Mouse (Mus musculus) MEL (cell line): ENCODE results near the gene Prdx2. TPM values are rescaled to one million over a fixed set of nuclear protein-coding genes. Genes with fewer than 3 reads are reported as not detected.

Experiments
- DNase-seq: peaks from one replicate; pipeline ENCODE4 v3.0.0; 2011; ENCODE audit warnings: low read depth, low spot score
- H3K27ac ChIP-seq: 2 replicates; pipeline ENCODE4 v1.5.1; 2012; ENCODE audit warnings: low read depth, mild to moderate bottlenecking, control low read depth, low read length, moderate library complexity; ENCODE audit not compliant: control insufficient read depth
- H3K27me3 ChIP-seq, 2 experiments: fragments of 150-350 bp in 1 of 2; sonication (generic) in 1 of 2; 2 replicates each; pipeline ENCODE4 v1.6.1; 2012; ENCODE audit warnings: low read length in 2 of 2, mild to moderate bottlenecking in 2 of 2, improper control_type of control experiment in 1 of 2, moderate library complexity in 1 of 2; ENCODE audit not compliant: insufficient read depth in 2 of 2, control insufficient read depth in 1 of 2
- H3K36me3 ChIP-seq, 2 experiments: 2 replicates each; pipeline ENCODE4 v1.6.1; 2012 to 2014; ENCODE audit warnings: low read length in 2 of 2, improper control_type of control experiment in 1 of 2, inconsistent platforms in 1 of 2, mild to moderate bottlenecking in 1 of 2; ENCODE audit not compliant: insufficient read depth in 2 of 2, control insufficient read depth in 1 of 2
- H3K4me1 ChIP-seq, 2 experiments: fragments of 150-350 bp in 1 of 2; sonication (generic) in 1 of 2; 2 replicates each; pipeline ENCODE4 v1.6.1; 2012; ENCODE audit warnings: low read length in 2 of 2, improper control_type of control experiment in 1 of 2, mild to moderate bottlenecking in 1 of 2; ENCODE audit not compliant: insufficient read depth in 2 of 2, control insufficient read depth in 1 of 2
- H3K4me3 ChIP-seq, 2 experiments: fragments of 150-350 bp in 1 of 2; sonication (generic) in 1 of 2; 2 replicates each; pipeline ENCODE4 v1.5.1; 2012; ENCODE audit warnings: low read depth in 2 of 2, low read length in 2 of 2, mild to moderate bottlenecking in 2 of 2, moderate library complexity in 2 of 2, control low read depth in 1 of 2, improper control_type of control experiment in 1 of 2; ENCODE audit not compliant: control insufficient read depth in 1 of 2, insufficient read depth in 1 of 2
- H3K79me2 ChIP-seq: 2 replicates; pipeline ENCODE4 v1.6.1; 2012; ENCODE audit warnings: mild to moderate bottlenecking, low read length, moderate library complexity; ENCODE audit not compliant: control insufficient read depth, poor library complexity, insufficient read depth
- H3K9ac ChIP-seq: 2 replicates; pipeline ENCODE4 v1.6.1; 2012; ENCODE audit warnings: low read depth, mild to moderate bottlenecking, control low read depth, low read length, moderate library complexity; ENCODE audit not compliant: control insufficient read depth, poor library complexity, severe bottlenecking
- H3K9me3 ChIP-seq: fragments of 150-350 bp; sonication (generic); replicated peaks from 2 replicates; pipeline ENCODE4 v1.6.1; 2012; ENCODE audit warnings: mild to moderate bottlenecking, low read length, improper control_type of control experiment, moderate library complexity; ENCODE audit not compliant: insufficient read depth
- CTCF ChIP-seq, 3 experiments: IDR thresholded peaks in 2 of 3; conservative IDR thresholded peaks in 1 of 3; 2 replicates each; pipeline ENCODE4 v1.5.1; 2011 to 2012; ENCODE audit warnings: low read length in 3 of 3, low read depth in 2 of 3, mild to moderate bottlenecking in 2 of 3, improper control_type of control experiment in 1 of 3, inconsistent platforms in 1 of 3, mixed read lengths in 1 of 3, moderate library complexity in 1 of 3; ENCODE audit not compliant: control insufficient read depth in 1 of 3, insufficient read depth in 1 of 3, poor library complexity in 1 of 3, severe bottlenecking in 1 of 3
- E2F4 ChIP-seq: IDR thresholded peaks from 2 replicates; pipeline ENCODE4 v1.6.1; 2011; ENCODE audit warnings: low read depth, low read length, improper control_type of control experiment, borderline replicate concordance
- ELF1 ChIP-seq: IDR thresholded peaks from 2 replicates; pipeline ENCODE4 v1.6.1; 2014; ENCODE audit warnings: low read depth, mild to moderate bottlenecking, inconsistent platforms, low read length, improper control_type of control experiment, moderate library complexity
- EP300 ChIP-seq, 2 experiments: IDR thresholded peaks; 2 replicates each; pipeline ENCODE4 v1.6.1; 2011; ENCODE audit warnings: improper control_type of control experiment in 2 of 2, low read length in 2 of 2, low read depth in 1 of 2, mild to moderate bottlenecking in 1 of 2
- ETS1 ChIP-seq: IDR thresholded peaks from 2 replicates; pipeline ENCODE4 v1.6.1; 2012; ENCODE audit warnings: low read depth, mild to moderate bottlenecking, inconsistent platforms, low read length, improper control_type of control experiment, moderate library complexity
- JUND ChIP-seq: IDR thresholded peaks from 2 replicates; pipeline ENCODE4 v1.6.1; 2011; ENCODE audit warnings: low read depth, mild to moderate bottlenecking, improper control_type of control experiment, low read length
- KAT2A ChIP-seq: conservative IDR thresholded peaks from 2 replicates; pipeline ENCODE4 v1.6.1; 2012; ENCODE audit warnings: low read depth, low read length, improper control_type of control experiment, inconsistent platforms
- MXI1 ChIP-seq: IDR thresholded peaks from 2 replicates; pipeline ENCODE4 v1.6.1; 2011; ENCODE audit warnings: mild to moderate bottlenecking, low read depth, low read length, improper control_type of control experiment
- NELFE ChIP-seq: IDR thresholded peaks from 2 replicates; pipeline ENCODE4 v1.6.1; 2011; ENCODE audit warnings: low read depth, low read length, improper control_type of control experiment
- NRF1 ChIP-seq: IDR thresholded peaks from 2 replicates; pipeline ENCODE4 v1.6.1; 2014; ENCODE audit warnings: low read depth, mild to moderate bottlenecking, inconsistent platforms, low read length, improper control_type of control experiment, moderate library complexity; ENCODE audit not compliant: poor library complexity, insufficient read depth, severe bottlenecking
- POLR2AphosphoS2 ChIP-seq: IDR thresholded peaks from 2 replicates; pipeline ENCODE4 v1.6.1; 2011; ENCODE audit warnings: low read length, improper control_type of control experiment
- SIN3A ChIP-seq: IDR thresholded peaks from 2 replicates; pipeline ENCODE4 v1.6.1; 2012; ENCODE audit warnings: low read length, improper control_type of control experiment, inconsistent platforms
- TCF12 ChIP-seq: IDR thresholded peaks from 2 replicates; pipeline ENCODE4 v1.6.1; 2014; ENCODE audit warnings: low read depth, mild to moderate bottlenecking, inconsistent platforms, low read length, improper control_type of control experiment, moderate library complexity
- UBTF ChIP-seq: IDR thresholded peaks from 2 replicates; pipeline ENCODE4 v1.6.1; 2012; ENCODE audit warnings: low read depth, mild to moderate bottlenecking, inconsistent platforms, low read length, improper control_type of control experiment, moderate library complexity, borderline replicate concordance; ENCODE audit not compliant: insufficient read depth
- ZC3H11A ChIP-seq: IDR thresholded peaks from 2 replicates; pipeline ENCODE4 v1.6.1; 2012; ENCODE audit warnings: low read depth, mild to moderate bottlenecking, inconsistent platforms, low read length, improper control_type of control experiment
- ZMIZ1 ChIP-seq: IDR thresholded peaks from 2 replicates; pipeline ENCODE4 v1.6.1; 2012; ENCODE audit warnings: low read depth, mild to moderate bottlenecking, inconsistent platforms, low read length, improper control_type of control experiment, moderate library complexity
- polyA plus RNA-seq, 2 experiments: library from polyadenylated mRNA; stranded (reverse) in 1 of 2; unstranded in 1 of 2; fragments of >175 nt in 1 of 2; fragments of >200 nt in 1 of 2; gene quantifications; 2 replicates each; pipeline versions ENCODE4 v1.2.1 to v1.2.4; 2012; ENCODE audit warnings: low replicate concordance in 2 of 2, low read depth in 1 of 2; ENCODE audit not compliant: insufficient read length in 2 of 2, insufficient read depth in 1 of 2, missing spikeins in 1 of 2
- total RNA-seq: library from RNA; depleted of rRNA; stranded (reverse); fragments of 300-350 nt; gene quantifications from 2 replicates; pipeline ENCODE4 v1.2.3, GENCODE M21; 2012

Prdx2 gene
- total and polyA plus RNA-seq, 3 experiments: 643 to 773 (median 679) TPM

- no peak for TF ChIP-seq ZC3H11A
- peak in 2 of 3 experiments; percentile 30 to 34; a peak in 3 of 6 replicates for TF ChIP-seq CTCF (IDR thresholded peaks at IDR 0.05 in 2 of 3, conservative IDR thresholded peaks at IDR 0.05 in 1 of 3; ENCODE audit: control insufficient read depth in 1 of 3, insufficient read depth in 1 of 3, low read depth in 2 of 3, low read length in 3 of 3, poor library complexity in 1 of 3, severe bottlenecking in 1 of 3)
- TF ChIP-seq MXI1: peak; percentile 81
- TF ChIP-seq POLR2AphosphoS2: peak; percentile 70; the same call in 1 of the 2 replicates
- peak; percentile 39; the same call in 1 of the 2 replicates for TF ChIP-seq KAT2A
- no peak for TF ChIP-seq E2F4
- TF ChIP-seq UBTF: no peak
- TF ChIP-seq ELF1: peak; percentile 32; the same call in 1 of the 2 replicates
Measured at GRCm38 (mm10) chr8:84976031-84976762, 6.8 kb downstream of the Prdx2 start (continued).

- no peak for DNase-seq
- peaks cover 6 to 39% of the 10 kb centered on the region in 2 experiments; a peak in 3 of 4 replicates for H3K4me1 ChIP-seq
- TF ChIP-seq NELFE (no peak), ELF1 (no peak), ETS1 (no peak), JUND (no peak), NRF1 (no peak), SIN3A (no peak; the same call in 1 of the 2 replicates), MXI1 (no peak), TCF12 (no peak), EP300 (IDR thresholded peaks at IDR 0.05; ENCODE audit: low read depth in 1 of 2, low read length in 2 of 2) (no peak), ZMIZ1 (no peak)
- TF ChIP-seq, all 39 proteins: peak for 0
- H3K27me3 ChIP-seq: no peaks in the 10 kb centered on the region
- H3K9ac ChIP-seq: peak overlapping the region; percentile 88
- H3K36me3 ChIP-seq: peaks cover under 1 to 20% of the 10 kb centered on the region in 2 experiments; a peak in 3 of 4 replicates
- H3K79me2 ChIP-seq: peaks cover 22% of the 10 kb centered on the region
- peak overlapping the region; percentile 89 for H3K27ac ChIP-seq
- H3K4me3 ChIP-seq: peak overlapping the region; percentile 84 to 86
- H3K9me3 ChIP-seq: no peaks in the 10 kb centered on the region
Measured at GRCm38 (mm10) chr8:84976763-84977434, 7.5 kb downstream of the Prdx2 start.
